8 mouse cellular contexts compared by ENCODE assay signal in the genomic region with DNA sequence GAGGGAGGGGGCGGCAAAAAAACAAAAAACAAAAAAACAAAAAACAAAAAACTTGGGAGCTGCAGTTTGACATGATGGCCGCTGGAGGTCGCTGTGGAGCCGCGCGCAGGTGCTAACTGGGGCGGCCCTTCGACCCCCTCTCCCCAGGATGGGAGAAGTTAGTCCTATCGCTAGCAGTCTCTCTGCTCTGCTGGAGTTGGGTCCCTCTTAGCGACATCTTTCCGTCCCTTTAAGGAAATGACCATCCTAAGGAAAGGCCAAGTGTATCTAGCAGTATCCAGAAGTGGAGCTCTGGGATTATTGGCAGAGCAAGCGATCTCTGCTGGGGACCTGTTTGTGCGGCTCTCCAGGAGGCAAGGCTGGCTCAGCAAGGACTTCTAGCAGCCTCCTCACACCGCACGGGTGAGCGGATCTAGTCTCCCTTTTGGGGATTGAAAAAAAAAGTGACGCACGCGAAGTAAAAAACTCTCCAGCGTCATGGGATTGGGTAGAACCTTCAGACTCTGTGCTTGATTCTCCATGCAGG. TPM values are rescaled to one million over a fixed set of nuclear protein-coding genes. Genes with fewer than 3 reads are reported as not detected.
DNase-seq lines count a peak whose midpoint lies in the region; ATAC-seq and TF ChIP-seq lines count a peak whose summit lies in the region.

No protein-coding gene starts in this region.

- no peaks in the 10 kb centered on the region for H3K79me2 ChIP-seq in liver, adult 2 months (ENCODE audit: control insufficient read depth, insufficient read depth, low read length)

- H3K4me2 ChIP-seq in hindbrain, embryonic 13.5 days: peak overlapping the region; percentile 55

- ATAC-seq in erythroid progenitor cell, adult 5-6 weeks (replicated peaks; ENCODE audit: low FRiP score, poor library complexity, severe bottlenecking): peak; percentile 51; the same call in 1 of the 2 replicates
- ATAC-seq in hindbrain, embryonic 13.5 days (ENCODE audit: low FRiP score): peak; percentile 62

- H3K4me1 ChIP-seq in hindbrain, embryonic 13.5 days (replicated peaks): peaks cover 9% of the 10 kb centered on the region
- 0 out of 2 replicates have a peak, but pooled peaks cover 1% of the 10 kb centered on the region for H3K4me1 ChIP-seq in liver, adult 2 months (ENCODE audit: control insufficient read depth, insufficient read depth, low read length)

- peak; percentile 82 for TF ChIP-seq CTCF in liver, adult 2 months (IDR thresholded peaks at IDR 0.05; ENCODE audit: low read depth, low read length)

- 2% methylated on average over 20 of the region's 20 CpGs for WGBS in hindbrain, embryonic 13.5 days
- WGBS in liver, adult 2 months: 17% methylated on average over 20 of the region's 20 CpGs

- H3K36me3 ChIP-seq in hindbrain, embryonic 13.5 days: no peaks in the 10 kb centered on the region
- no peaks in the 10 kb centered on the region for H3K36me3 ChIP-seq in liver, adult 2 months (ENCODE audit: control insufficient read depth, insufficient read depth, low read length)

- peak overlapping the region; percentile 29 for H3K4me3 ChIP-seq in hindbrain, embryonic 13.5 days
- no peak overlapping the region for H3K4me3 ChIP-seq in liver, adult 2 months (ENCODE audit: insufficient read depth, low read depth, low read length)

- peak overlapping the region; percentile 55; the same call in 1 of the 2 replicates for H3K9ac ChIP-seq in hindbrain, embryonic 13.5 days
- no peak overlapping the region for H3K9ac ChIP-seq in liver, adult 2 months (ENCODE audit: low read depth, low read length)

- H3K9me3 ChIP-seq in hindbrain, embryonic 13.5 days: no peaks in the 10 kb centered on the region

- peaks cover 74% of the 10 kb centered on the region for H3K27me3 ChIP-seq in hindbrain, embryonic 13.5 days
- H3K27me3 ChIP-seq in liver, adult 2 months (ENCODE audit: control insufficient read depth, insufficient read depth, low read length): no peaks in the 10 kb centered on the region

- peak; percentile 53 to 63 for DNase-seq in cerebellum, postnatal 10 days
- DNase-seq in cerebellum, adult 11-12 months: no peak
- DNase-seq in Muller cell, postnatal 12 days (ENCODE audit: inconsistent ontology term): peak; percentile 71
- DNase-seq in liver, adult 2 months (ENCODE audit: extremely low read depth, low read depth, low spot score): peak; percentile 3
- peak; percentile 68 for DNase-seq in neural tube, embryonic 10.5 days (ENCODE audit: extremely low spot score, low spot score)
- no peak for DNase-seq in urinary bladder, postnatal 4 days (ENCODE audit: low spot score in 2 of 2)

- H3K27ac ChIP-seq in hindbrain, embryonic 13.5 days: no peak overlapping the region
- no peak overlapping the region for H3K27ac ChIP-seq in liver, adult 2 months (replicated peaks; ENCODE audit: insufficient read depth, low read depth, low read length)

- TF ChIP-seq POLR2A in liver, adult 2 months (IDR thresholded peaks at IDR 0.05; ENCODE audit: extremely low read depth, insufficient read depth, low read length): no peak

RNA-seq across cellular contexts. Expression of a gene that starts 7.8 kb away (rescaled TPM):
- 9.0 TPM in 1 of 2 replicates, not detected in the other for total RNA-seq in erythroid progenitor cell, adult 5-6 weeks (2015; ENCODE audit: low replicate concordance)
- total RNA-seq in erythroid progenitor cell, adult 5-6 weeks (2017; ENCODE audit: low replicate concordance): 4.7 and 10.5 TPM in 2 replicates
- polyA plus RNA-seq in hindbrain, embryonic 13.5 days (2015; fragmentation: Nextera tagmentation; extraction: Ambion mirVana): 0.60 and 1.5 TPM in 2 replicates
- 0.40 and 0.55 TPM in 2 replicates for total RNA-seq in liver, adult 2 months (2014; rRNA removed)
- 0.36 and 0.64 TPM in 2 replicates for polyA plus RNA-seq in liver, adult 2 months (2012; rRNA removed)

RNA-seq across cellular contexts. Expression of a gene that starts 17.1 kb away (rescaled TPM):
- total RNA-seq in erythroid progenitor cell, adult 5-6 weeks (2015; ENCODE audit: low replicate concordance): 514 and 545 TPM in 2 replicates
- total RNA-seq in erythroid progenitor cell, adult 5-6 weeks (2017; ENCODE audit: low replicate concordance): 329 and 433 TPM in 2 replicates
- polyA plus RNA-seq in hindbrain, embryonic 13.5 days (2015; fragmentation: Nextera tagmentation; extraction: Ambion mirVana): 24.1 and 31.6 TPM in 2 replicates
- total RNA-seq in liver, adult 2 months (2014; rRNA removed): 414 and 570 TPM in 2 replicates
- 420 and 447 TPM in 2 replicates for polyA plus RNA-seq in liver, adult 2 months (2012; rRNA removed)

Comparison
In these comparisons a context has a peak if more than half of its experiments do, and no peak if none do; other contexts are left out.
1. DNase-seq: peak in cerebellum, postnatal 10 days (2 of 2), Muller cell, postnatal 12 days (single experiment), liver, adult 2 months (single experiment) and neural tube, embryonic 10.5 days (single experiment); none in cerebellum, adult 11-12 months (single experiment) and urinary bladder, postnatal 4 days (0 of 2).